Comparison of ENCODE assay signal across 15 mouse cellular contexts in the genomic region with DNA sequence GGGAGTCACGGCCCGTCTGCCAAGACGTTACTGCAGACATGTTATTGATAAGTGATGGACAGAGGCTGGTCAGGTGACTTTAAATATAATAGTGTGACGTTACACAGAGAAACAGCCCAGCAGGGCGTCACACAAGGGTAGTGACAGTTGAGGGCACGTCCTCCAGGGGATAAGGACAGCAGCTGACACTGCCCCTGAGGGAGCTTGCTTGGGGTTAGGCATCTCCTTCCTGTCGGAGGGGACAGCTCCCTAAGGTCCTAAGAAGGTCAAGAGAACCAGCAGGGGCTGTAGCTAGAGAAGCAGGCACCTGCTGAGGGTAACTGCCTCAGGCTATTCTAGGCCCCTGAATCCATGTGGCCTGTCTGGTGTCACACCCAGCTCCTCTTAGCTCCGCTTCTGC.
"Had no signal": no experiment of that assay in that cellular context is flagged by ENCODE, and none has a peak within 500 bp of the region (broad histone marks: within the 10 kb centered on the region; RNA-seq: fewer than 3 reads in every experiment).

No protein-coding gene starts in this region.

- H3K4me2 ChIP-seq: limb, embryonic 15.5 days; lung, embryonic 14.5 days; midbrain, embryonic 11.5 days; neural tube, embryonic 13.5 days had no signal

- DNase-seq: kidney, adult 11 months; kidney, postnatal 10 days; kidney, postnatal 4 days; lung, embryonic 14.5 days; lung, postnatal 10 days; lung, postnatal 4 days; retina, postnatal 1 day; right cerebral cortex, postnatal 4 days had no signal

- H3K27me3 ChIP-seq: limb, embryonic 15.5 days; neural tube, embryonic 13.5 days had no signal

- H3K27ac ChIP-seq: left cerebral cortex, adult 2 months; limb, embryonic 15.5 days; liver, embryonic 14.5 days; neural tube, embryonic 13.5 days; stomach, postnatal 0 days had no signal

- H3K4me3 ChIP-seq: left cerebral cortex, adult 2 months; limb, embryonic 15.5 days; myocyte; neural tube, embryonic 13.5 days had no signal

- H3K9me3 ChIP-seq: limb, embryonic 15.5 days; neural tube, embryonic 13.5 days had no signal

- H3K9ac ChIP-seq: limb, embryonic 15.5 days; liver, embryonic 14.5 days; lung, embryonic 14.5 days; neural tube, embryonic 13.5 days had no signal
